Mouse (Mus musculus): Measurements from ENCODE around the gene 1810043G02Rik. TPM values are rescaled to one million over a fixed set of nuclear protein-coding genes. Genes with fewer than 3 reads are reported as not detected.
"Not testable (repeated sequence)": the region's sequence is repeated elsewhere in the genome, so short reads cannot be mapped to it uniquely, and the experiment has no call there.

Gene 1810043G02Rik
- 38.5 TPM for polyA plus RNA-seq (2021)

DNA sequence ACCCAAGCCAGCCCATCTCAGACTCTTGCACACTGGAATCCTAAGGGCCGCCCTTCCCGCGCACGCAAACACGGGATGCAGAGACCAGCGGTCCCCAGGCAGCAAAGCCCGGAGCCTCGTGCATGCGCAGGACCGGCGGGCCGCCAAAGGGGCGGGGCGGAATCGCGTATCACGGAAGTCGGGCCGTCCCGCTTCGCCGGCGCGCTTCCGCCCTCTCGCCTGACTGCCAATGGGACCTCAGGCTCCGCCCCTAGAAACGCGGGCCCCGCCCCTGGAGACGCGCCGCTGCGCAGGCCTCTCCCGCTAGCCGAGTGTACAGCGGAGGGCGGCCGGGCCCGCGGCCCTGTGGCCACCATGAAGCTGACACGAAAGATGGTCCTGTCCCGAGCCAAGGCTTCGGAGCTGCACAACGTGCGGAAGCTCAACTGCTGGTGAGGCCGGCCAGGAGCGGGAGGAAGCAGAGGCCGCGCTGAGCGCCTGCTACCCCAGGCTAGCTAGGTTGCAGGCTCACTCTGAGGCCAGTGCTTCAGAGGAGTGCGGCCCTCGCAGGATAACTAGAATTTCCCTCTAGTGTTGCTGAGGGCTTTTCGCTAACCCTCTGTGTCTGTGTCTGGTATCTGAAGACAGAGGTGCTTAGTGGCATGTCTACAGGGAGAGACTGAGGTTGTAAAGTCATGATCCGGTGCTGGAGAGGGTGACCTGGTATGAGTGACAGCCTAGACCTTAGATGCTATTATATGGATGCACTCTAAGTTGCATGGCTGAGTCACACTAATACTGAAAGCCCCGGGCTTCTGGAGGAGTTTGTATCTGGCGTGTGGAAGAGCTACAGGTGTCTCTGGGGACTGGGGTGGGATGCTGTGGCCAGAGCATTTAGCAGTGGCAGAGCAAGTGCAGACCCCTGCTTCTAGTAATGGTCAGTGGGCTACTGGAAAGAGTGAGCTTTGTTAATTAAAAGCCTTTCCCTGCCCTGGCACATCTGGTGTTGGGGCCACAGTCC, at the start of gene 1810043G02Rik:
Gene 1810043G02Rik, plus strand, starts transcription at position 174 of the 1,000 bp plus-strand sequence.
- CTCF ChIA-PET, result interaction anchor here (1.0 kb wide), 1 partner anchor 12 kb away, joined by 3 read pairs; no protein-coding TSS in a partner anchor
- H3K27me3 ChIP-seq, result no peaks in the 10 kb centered on the region
- in situ Hi-C loops (cut with MboI; ENCODE audit: low pct_unique_long_range_greater_than_20kb), result loop anchor here (10.0 kb wide), 1 partner anchor 344 kb away; no protein-coding TSS in a partner anchor
- TF ChIP-seq CTCF (IDR thresholded peaks at IDR 0.05), result no peak
- POLR2A ChIA-PET, result interaction anchor here (0.6 to 1.0 kb wide), 3 partner anchors 14 to 364 kb away, joined by 3 to 4 read pairs (median 3); no protein-coding TSS in a partner anchor
- DNase-seq (ENCODE audit: low read depth, low spot score), result peak; percentile 62
- ATAC-seq, result peak; percentile 89

DNA sequence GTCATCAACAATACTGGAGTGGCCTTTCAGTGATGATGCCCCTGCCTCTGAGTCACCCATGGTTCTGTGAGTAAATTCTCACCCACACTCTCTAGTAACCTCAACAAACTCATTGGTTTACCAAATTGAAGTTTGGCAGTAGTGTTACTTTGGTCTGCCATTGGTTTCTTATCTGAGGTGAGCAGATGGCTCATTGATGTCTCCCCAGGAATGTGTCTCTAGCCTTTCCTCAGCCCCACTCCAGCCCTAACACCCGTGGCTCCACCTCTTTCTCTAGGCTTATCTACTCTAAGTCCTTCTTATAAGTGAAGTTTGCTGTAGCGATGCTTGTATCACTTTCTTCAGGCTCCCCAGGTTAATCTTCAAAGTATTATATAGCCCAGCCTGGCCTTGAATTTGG, 38.6 kb upstream of the 1810043G02Rik start:
- peaks cover 27% of the 10 kb centered on the region for H3K27me3 ChIP-seq
- in situ Hi-C loops (cut with MboI; ENCODE audit: low pct_unique_long_range_greater_than_20kb), result no loop called here
- DNase-seq (ENCODE audit: low read depth, low spot score) (no peak), ATAC-seq (no peak)
- TF ChIP-seq CTCF (IDR thresholded peaks at IDR 0.05), result no peak
- POLR2A ChIA-PET, result no interaction called here
- CTCF ChIA-PET, result no interaction called here

DNA sequence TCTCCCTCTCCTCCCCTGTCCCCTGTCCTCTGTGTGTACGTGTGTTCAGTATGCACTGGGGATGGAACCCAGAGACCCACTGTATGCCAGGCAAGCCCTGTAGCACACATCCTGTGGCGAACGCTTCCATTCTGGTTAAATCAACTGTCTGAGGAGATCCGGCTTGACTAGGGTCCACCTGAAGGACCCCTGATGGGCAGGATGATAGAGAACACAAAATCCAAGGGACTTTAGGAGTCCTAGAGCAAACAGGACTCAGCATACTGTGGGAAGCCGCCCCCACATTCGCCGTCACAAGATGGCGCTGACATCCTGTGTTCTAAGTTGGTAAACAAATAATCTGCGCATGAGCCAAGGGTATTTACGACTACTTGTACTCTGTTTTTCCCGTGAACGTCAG, 27.9 kb upstream of the 1810043G02Rik start:
- DNase-seq (ENCODE audit: low read depth, low spot score); ATAC-seq; CTCF ChIA-PET; in situ Hi-C loops (cut with MboI; ENCODE audit: low pct_unique_long_range_greater_than_20kb); POLR2A ChIA-PET: not testable (repeated sequence)
- peaks cover 13% of the 10 kb centered on the region for H3K27me3 ChIP-seq

DNA sequence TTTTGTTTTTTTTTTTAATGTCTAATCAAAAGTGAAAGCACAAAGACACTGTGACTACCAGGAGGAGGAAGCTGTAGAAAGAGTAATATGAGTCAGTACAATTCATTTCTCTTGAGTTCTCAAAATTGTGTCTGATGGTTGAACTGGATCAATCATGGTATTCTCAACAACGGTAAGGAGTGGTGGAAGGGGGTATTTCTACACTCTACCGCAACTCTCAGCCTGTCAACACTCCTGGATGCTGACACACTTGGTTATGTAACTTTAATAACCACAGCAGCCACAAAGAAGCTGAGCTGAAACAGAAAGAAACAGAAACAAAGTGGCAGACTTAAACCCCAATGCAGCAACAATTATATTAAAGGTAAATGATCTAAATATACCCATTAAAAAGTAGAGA, 15.6 kb upstream of the 1810043G02Rik start:
- ATAC-seq, result no peak
- no peak for TF ChIP-seq CTCF (IDR thresholded peaks at IDR 0.05)
- ChIA-PET CTCF (no interaction called here), POLR2A (no interaction called here)
- in situ Hi-C loops (cut with MboI; ENCODE audit: low pct_unique_long_range_greater_than_20kb), result no loop called here
- no peak for DNase-seq (ENCODE audit: low read depth, low spot score)
- H3K27me3 ChIP-seq, result no peaks in the 10 kb centered on the region

DNA sequence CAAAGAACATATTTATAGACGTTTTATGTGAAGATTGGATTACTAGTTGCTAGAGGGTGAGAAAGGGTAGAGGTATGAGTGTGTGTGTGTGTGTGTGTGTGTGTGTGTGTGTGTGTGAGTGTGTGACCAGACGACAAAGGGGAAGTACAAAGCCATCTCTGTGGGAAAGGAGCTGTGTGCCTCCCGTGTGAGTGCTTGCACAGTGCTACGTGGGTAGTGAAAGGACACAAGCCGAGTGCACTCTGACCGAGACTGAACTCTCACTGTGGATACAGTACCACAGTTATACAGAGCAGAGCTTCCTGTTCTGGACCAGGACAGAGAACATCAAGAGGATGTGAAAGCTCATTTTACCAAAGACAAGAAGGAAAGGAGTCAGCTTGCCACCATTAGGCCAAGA, 14.4 kb upstream of the 1810043G02Rik start:
- in situ Hi-C loops (cut with MboI; ENCODE audit: low pct_unique_long_range_greater_than_20kb), result no loop called here
- no peak for TF ChIP-seq CTCF (IDR thresholded peaks at IDR 0.05)
- ChIA-PET CTCF (no interaction called here), POLR2A (no interaction called here)
- no peak for DNase-seq (ENCODE audit: low read depth, low spot score)
- peaks cover 3% of the 10 kb centered on the region for H3K27me3 ChIP-seq
- no peak for ATAC-seq

DNA sequence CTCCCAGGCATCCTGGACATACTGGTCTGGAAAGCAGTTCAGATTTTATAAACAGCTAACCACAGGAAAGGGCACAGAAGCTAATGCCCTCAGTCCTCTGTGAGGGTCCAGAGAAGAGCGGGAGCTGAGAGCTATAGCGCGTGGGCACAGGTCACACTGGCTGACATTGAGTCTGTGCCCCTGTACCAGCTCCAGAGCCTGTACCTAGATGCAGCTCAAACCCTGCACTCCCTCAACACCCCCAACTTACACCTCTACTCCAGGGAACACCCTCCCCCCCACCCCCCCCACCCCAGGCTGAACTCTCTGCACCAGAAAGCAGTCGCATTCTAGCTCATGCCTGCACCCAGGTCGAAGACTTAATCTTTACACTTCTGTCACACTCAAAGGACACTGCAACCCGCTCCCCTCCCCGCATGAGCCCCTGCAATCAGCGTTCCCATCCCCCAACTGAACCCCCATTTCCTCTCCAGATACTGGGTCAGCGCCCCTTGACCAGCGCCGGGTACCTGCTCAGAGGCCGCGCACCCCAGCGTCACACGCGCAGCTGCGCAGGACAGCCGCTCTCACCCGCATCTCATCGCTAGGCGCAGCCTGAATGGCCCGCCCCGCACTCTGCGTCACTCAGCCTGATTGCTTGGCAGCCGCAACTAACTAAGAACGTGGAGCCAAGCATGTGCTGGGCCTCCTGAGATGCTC, 8.9 kb upstream of the 1810043G02Rik start:
- H3K27me3 ChIP-seq, result peaks cover 3% of the 10 kb centered on the region
- CTCF ChIA-PET, result no interaction called here
- in situ Hi-C loops (cut with MboI; ENCODE audit: low pct_unique_long_range_greater_than_20kb), result no loop called here
- ATAC-seq (no peak), DNase-seq (ENCODE audit: low read depth, low spot score) (no peak)
- POLR2A ChIA-PET, result no interaction called here
- TF ChIP-seq CTCF (IDR thresholded peaks at IDR 0.05), result no peak

DNA sequence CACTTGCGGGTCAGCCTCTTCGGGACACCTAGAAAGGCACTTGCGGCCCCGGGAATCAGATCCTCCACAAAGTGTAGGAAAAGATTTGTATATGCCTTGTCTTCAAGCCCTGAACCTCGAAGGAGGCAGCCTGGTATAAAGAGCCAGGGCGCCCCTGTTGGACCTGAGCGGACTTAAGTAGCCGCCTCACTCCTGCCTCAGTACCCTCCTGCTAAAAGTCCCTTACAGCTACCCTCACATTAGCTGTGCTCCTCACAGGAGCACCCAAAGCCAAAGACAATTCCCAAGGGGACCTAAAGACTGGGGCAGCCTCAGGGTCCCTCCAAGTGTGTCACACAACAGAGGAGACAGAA, 8.4 kb upstream of the 1810043G02Rik start:
- no peak for TF ChIP-seq CTCF (IDR thresholded peaks at IDR 0.05)
- ChIA-PET CTCF (no interaction called here), POLR2A (no interaction called here)
- no peak for DNase-seq (ENCODE audit: low read depth, low spot score)
- peaks cover 3% of the 10 kb centered on the region for H3K27me3 ChIP-seq
- ATAC-seq, result no peak
- in situ Hi-C loops (cut with MboI; ENCODE audit: low pct_unique_long_range_greater_than_20kb), result loop anchor here (10.0 kb wide), 1 partner anchor 335 kb away; no protein-coding TSS in a partner anchor

DNA sequence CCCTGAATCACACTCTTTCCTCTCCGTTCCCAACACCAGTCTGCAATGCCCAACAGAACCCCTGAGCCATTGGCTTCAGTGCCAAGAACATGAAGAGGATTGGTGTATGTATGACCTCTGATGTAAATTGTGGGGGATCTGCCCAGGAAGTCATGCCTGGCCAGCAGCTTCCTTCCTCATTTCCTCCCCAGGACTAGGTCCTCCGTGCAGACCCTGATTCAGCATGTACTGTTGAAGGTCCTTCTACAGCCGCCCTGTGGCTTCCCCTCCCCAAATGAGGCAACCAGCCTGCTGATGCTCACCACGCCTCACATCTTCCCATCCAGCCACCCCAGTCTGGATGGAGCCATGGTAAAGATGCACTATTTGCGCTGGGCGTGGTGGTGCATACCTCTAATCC, 7.8 kb upstream of the 1810043G02Rik start, which contains the start of gene Trpm2:
Gene Trpm2, minus strand, starts transcription at position 83 of the 400 bp plus-strand sequence.
- in situ Hi-C loops (cut with MboI; ENCODE audit: low pct_unique_long_range_greater_than_20kb), result loop anchor here (10.0 kb wide), 1 partner anchor 336 kb away; no protein-coding TSS in a partner anchor
- ATAC-seq (no peak), DNase-seq (ENCODE audit: low read depth, low spot score) (no peak)
- H3K27me3 ChIP-seq, result peaks cover 3% of the 10 kb centered on the region
- ChIA-PET CTCF (no interaction called here), POLR2A (no interaction called here)
- no peak for TF ChIP-seq CTCF (IDR thresholded peaks at IDR 0.05)

DNA sequence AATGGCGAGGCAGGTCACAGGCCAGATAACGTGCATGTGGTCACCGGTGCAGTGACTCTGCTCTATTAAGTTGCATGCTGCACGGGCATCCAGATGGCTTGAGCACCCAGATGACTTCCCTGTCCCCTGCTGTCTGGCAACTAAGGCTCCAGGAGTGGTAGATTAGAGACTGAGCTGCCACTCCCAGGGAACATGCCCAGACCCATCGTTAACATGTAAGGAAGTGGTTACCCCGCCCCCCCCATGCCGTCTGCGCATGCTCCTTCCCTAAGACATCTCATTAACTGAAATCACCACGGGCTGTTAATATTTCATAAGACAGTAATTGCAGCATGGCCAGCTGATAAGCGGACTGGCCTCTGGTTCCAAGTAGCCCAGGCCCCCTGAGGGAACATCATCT, 7.1 kb upstream of the 1810043G02Rik start:
- no peak for TF ChIP-seq CTCF (IDR thresholded peaks at IDR 0.05)
- no peak for DNase-seq (ENCODE audit: low read depth, low spot score)
- in situ Hi-C loops (cut with MboI; ENCODE audit: low pct_unique_long_range_greater_than_20kb), result loop anchor here (10.0 kb wide), 1 partner anchor 336 kb away; no protein-coding TSS in a partner anchor

DNA sequence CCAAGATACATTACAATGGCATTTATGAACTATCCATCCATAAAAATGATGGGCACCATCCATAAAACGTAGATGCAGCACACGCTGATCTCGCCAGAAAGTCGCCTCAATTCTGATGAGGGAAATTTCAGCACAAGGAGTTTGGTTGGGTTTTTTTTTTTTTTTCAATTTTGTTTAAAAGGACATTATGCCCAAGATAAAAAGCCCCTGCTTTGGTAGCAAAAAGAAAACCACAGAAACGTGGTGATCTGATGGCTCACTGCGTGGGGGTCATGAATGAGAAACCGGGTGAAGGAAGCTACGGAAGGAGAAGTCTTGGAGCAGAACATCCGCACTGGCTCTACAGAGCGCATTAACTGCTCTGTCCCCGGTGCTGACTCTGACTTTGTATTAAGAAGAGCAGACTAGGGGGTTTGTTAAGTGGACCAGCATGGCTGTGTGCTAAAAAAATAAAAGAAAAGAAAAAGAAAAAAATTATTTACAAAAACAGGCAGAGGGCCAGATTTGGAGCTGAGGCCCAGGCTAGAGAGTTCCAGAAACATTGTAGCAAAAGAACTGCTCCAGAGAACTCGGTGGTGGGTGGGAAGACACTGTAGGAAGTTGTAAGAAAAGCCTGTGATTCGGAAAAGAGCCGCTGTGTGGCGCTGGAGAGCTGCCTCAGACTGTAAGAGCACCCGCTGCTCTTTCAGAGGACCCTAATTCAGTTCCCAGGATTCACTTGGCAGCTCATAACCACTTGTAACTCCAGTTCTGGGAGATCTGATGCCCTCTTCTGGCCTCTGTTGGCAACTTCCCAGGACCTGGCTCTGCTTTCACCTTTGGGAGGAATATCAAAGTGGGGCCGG, 6.4 kb upstream of the 1810043G02Rik start:
- in situ Hi-C loops (cut with MboI; ENCODE audit: low pct_unique_long_range_greater_than_20kb), result loop anchor here (10.0 kb wide), 1 partner anchor 337 kb away; no protein-coding TSS in a partner anchor
- ChIA-PET CTCF (interaction anchor here (1.8 kb wide), 1 partner anchor 13 kb away, joined by 4 read pairs; no protein-coding TSS in a partner anchor), POLR2A (no interaction called here)
- ATAC-seq (no peak), DNase-seq (ENCODE audit: low read depth, low spot score) (no peak)
- no peak for TF ChIP-seq CTCF (IDR thresholded peaks at IDR 0.05)
- peaks cover 3% of the 10 kb centered on the region for H3K27me3 ChIP-seq

More for the DNA sequence above, 7.1 kb upstream of the 1810043G02Rik start:
- ATAC-seq, result no peak
- ChIA-PET CTCF (no interaction called here), POLR2A (no interaction called here)
- H3K27me3 ChIP-seq, result peaks cover 3% of the 10 kb centered on the region

All from Patski (cell line).